Mouse (Mus musculus) testis, adult 2 months (tissue): Measurements from ENCODE around the gene Syn2. TPM values are rescaled to one million over a fixed set of nuclear protein-coding genes. Genes with fewer than 3 reads are reported as not detected.

Experiments
- H3K27ac ChIP-seq: fragments of 200-500 bp; 2 replicates; pipeline ENCODE4 v1.5.1; 2012; ENCODE audit warnings: low read depth, low read length; ENCODE audit not compliant: control insufficient read depth, insufficient read depth
- H3K27me3 ChIP-seq: fragments of 200-500 bp; 2 replicates; pipeline ENCODE4 v1.6.1; 2012; ENCODE audit warnings: mild to moderate bottlenecking, low read length, moderate library complexity; ENCODE audit not compliant: control insufficient read depth, insufficient read depth
- H3K36me3 ChIP-seq: fragments of 200-500 bp; 2 replicates; pipeline ENCODE4 v1.6.1; 2012; ENCODE audit warnings: mild to moderate bottlenecking, low read length; ENCODE audit not compliant: control insufficient read depth, insufficient read depth
- H3K4me1 ChIP-seq: fragments of 200-500 bp; 2 replicates; pipeline ENCODE4 v1.6.1; 2012; ENCODE audit warnings: low read length; ENCODE audit not compliant: control insufficient read depth, insufficient read depth
- H3K4me3 ChIP-seq: fragments of 200-500 bp; 2 replicates; pipeline ENCODE4 v1.5.1; 2012; ENCODE audit warnings: low read depth, mild to moderate bottlenecking, low read length, moderate library complexity, mixed read lengths; ENCODE audit not compliant: control insufficient read depth
- CTCF ChIP-seq: fragments of 200-500 bp; IDR thresholded peaks from 2 replicates; pipeline ENCODE4 v1.5.1; 2012; ENCODE audit warnings: low read depth, mild to moderate bottlenecking, inconsistent platforms, low read length, moderate library complexity; ENCODE audit not compliant: control insufficient read depth, insufficient read depth, insufficient replicate concordance
- POLR2A ChIP-seq: fragments of 200-500 bp; IDR thresholded peaks from 2 replicates; pipeline ENCODE4 v1.6.1; 2012; ENCODE audit warnings: low read depth, mild to moderate bottlenecking, inconsistent platforms, low read length, moderate library complexity; ENCODE audit not compliant: control insufficient read depth
- polyA plus RNA-seq: library from polyadenylated mRNA; depleted of rRNA; stranded (reverse); fragments of >200 nt; gene quantifications from 2 replicates; pipeline ENCODE4 v1.2.3, GENCODE M21; 2012

Syn2 gene
- polyA plus RNA-seq, 1 experiment, result 9.2 TPM

DNA sequence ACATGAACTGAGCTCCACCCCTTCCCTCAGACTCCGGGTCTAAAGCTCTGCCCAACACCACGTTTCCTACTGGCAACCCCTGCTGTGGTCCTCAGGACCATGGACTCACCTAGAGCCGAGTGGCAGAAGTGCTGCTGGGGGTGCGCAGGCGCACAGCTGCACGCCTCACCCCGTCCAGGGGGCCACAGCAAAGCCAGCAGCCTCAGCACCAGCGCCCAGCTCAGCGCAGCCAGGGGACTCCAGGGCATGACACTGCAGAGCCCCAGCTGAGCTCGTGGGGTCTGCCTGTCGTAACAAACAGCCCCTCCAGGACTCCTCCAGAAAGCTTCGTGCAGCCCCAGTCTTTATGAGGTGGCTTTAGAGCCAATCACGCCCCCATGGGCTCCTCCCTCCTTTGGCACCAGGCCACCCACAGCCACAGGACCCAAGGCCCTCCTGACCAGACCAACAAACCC is 116.9 kb downstream of the Syn2 start:
- Histone ChIP-seq H3K4me3 (peak overlapping the region; percentile 77), H3K27ac (no peak overlapping the region), H3K36me3 (no peaks in the 10 kb centered on the region), H3K27me3 (no peaks in the 10 kb centered on the region), H3K4me1 (peaks cover 5% of the 10 kb centered on the region)
- TF ChIP-seq POLR2A, result no peak
- TF ChIP-seq CTCF, result no peak

DNA sequence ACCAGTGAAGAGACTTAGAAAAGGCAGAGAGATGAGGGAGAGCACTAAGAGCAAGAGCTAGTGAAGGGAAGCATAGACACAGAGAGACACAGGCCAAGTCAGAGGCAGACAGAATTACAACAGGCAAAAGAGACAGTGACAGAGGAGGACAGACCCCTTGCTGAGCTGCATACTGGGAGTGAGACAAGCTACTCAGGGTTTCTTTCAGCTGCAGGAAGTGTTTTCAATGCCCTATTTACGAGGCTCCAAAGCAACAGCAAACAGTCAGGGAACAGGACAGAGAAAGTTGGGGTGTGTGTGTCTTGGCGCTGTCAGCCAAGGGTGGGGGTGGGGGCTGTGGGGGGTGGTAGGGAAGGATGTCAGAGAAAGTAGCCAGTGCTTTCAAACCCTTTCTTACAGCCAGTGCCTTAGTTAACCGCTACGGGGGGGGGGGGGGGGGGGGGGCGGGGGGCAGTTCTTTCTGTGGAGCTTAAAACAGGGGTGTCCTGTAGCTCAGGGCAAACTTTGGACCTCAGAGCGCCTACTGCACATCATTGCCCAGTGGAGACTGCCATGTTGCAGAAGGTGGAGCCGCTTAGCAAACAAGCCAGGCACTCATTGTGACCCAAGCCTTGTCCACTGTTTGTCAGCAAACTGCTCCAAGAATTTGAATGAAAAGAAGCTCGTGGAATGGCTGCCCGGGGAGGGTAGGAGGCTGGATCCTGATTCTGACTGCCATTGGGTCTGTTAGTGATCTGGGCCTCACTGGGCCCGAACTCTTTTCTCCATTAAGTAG is 117.6 kb downstream of the Syn2 start, which contains the start of gene Timp4:
TSS of gene Timp4 (minus strand) at position 107 of the 775 bp plus-strand sequence.
- H3K4me3 ChIP-seq, result peak within 1 kb of the TSS; percentile 77
- TF ChIP-seq POLR2A, result no peak
- TF ChIP-seq CTCF, result no peak
- H3K27ac ChIP-seq, result no peak within 1 kb of the TSS

DNA sequence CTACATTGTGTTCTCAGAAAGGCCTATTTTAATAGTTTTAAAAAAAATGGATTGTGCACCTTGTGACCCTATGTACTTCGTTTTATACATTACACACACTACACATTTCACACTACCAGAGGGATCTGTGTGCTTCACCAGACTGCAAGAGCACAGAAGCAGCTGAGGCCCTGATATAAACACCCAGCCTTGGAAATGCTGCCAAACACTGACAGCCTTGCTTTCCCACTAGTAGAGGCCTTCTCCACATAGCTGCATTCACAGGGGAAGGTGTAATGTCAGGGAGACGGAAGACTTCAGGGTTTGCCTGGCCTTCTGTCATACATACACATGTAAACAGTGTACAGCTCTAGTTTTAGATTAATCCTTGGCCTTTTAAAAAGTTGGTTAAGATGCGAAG is 120.5 kb downstream of the Syn2 start:
- Histone ChIP-seq H3K27me3 (no peaks in the 10 kb centered on the region), H3K27ac (no peak overlapping the region), H3K36me3 (no peaks in the 10 kb centered on the region), H3K4me3 (no peak overlapping the region), H3K4me1 (peaks cover 5% of the 10 kb centered on the region)
- TF ChIP-seq POLR2A, result no peak
- TF ChIP-seq CTCF, result no peak

More for the DNA sequence above, 117.6 kb downstream of the Syn2 start, which contains the start of gene Timp4:
- Histone ChIP-seq H3K36me3 (no peaks in the 10 kb centered on the region), H3K4me1 (peaks cover 5% of the 10 kb centered on the region), H3K27me3 (no peaks in the 10 kb centered on the region)

DNA sequence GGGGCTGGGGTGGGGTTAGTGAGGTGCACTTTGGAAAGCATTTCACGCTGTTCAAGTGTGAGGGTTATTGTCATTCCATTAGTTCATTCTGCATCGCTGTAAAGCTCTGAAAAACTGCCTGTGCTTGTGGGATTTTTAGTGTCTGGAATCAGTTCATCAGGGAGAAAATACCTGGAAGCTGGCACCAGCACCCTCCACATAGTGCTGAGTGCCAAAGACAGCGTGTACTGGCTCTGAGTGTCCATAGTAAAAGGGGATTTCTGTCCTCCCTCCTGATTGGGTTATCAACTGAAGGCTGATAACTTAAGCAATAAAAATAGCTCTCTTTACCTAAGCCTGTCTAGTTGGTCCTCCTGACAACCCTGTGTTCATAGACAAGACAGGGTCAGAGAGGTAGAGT is 125.8 kb downstream of the Syn2 start:
- H3K4me3 ChIP-seq, result no peak overlapping the region
- H3K27me3 ChIP-seq, result no peaks in the 10 kb centered on the region
- no peaks in the 10 kb centered on the region for H3K36me3 ChIP-seq
- no peaks in the 10 kb centered on the region for H3K4me1 ChIP-seq
- no peak for TF ChIP-seq CTCF
- no peak for TF ChIP-seq POLR2A
- no peak overlapping the region for H3K27ac ChIP-seq

DNA sequence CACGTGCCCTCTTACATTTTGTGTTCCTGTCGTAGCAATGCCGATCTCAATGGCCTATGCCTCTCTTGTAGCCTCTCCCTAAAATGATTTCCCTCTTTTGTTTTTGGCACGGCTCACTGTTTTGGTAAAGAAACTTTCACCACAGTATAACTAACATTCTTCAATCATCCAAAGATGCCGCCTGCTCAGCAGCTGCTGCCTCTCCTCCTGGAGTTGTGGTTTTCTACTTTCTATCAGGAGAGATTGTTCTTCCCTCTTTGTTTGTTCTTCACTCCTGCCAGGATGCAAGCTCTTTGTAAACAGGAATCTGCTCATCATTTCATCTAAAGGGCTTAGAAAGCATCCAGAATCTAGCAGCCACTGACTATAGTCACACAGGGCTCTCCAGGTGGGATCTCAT is 132.1 kb downstream of the Syn2 start:
- no peaks in the 10 kb centered on the region for H3K36me3 ChIP-seq
- no peaks in the 10 kb centered on the region; the same call in 1 of the 2 replicates for H3K4me1 ChIP-seq
- no peak overlapping the region for H3K27ac ChIP-seq
- H3K4me3 ChIP-seq, result no peak overlapping the region
- TF ChIP-seq POLR2A, result no peak
- no peak for TF ChIP-seq CTCF
- no peaks in the 10 kb centered on the region for H3K27me3 ChIP-seq

DNA sequence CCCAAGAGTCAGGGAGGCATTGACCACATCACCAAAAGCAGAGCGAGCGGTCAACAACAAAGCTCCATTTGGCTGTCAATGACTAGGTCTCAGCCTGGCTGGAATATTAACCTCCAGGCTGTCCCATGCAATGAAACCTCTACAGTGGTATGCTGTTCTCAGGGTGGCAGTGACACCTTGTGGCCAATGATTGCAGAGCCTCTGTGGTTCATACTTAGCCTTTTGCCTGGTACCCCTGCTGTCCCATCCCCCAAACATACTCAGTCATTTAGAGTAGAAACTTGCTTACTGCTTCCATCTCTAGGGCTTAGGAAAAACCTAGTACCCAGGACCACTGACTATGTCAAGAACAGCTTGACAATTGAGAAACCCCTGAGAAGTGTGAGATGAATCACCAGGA is 133.2 kb downstream of the Syn2 start:
- TF ChIP-seq CTCF (peak; percentile 56; the same call in 1 of the 2 replicates), POLR2A (no peak)
- no peak overlapping the region for H3K27ac ChIP-seq
- no peaks in the 10 kb centered on the region for H3K27me3 ChIP-seq
- no peak overlapping the region for H3K4me3 ChIP-seq
- H3K4me1 ChIP-seq, result no peaks in the 10 kb centered on the region; the same call in 1 of the 2 replicates
- no peaks in the 10 kb centered on the region for H3K36me3 ChIP-seq

DNA sequence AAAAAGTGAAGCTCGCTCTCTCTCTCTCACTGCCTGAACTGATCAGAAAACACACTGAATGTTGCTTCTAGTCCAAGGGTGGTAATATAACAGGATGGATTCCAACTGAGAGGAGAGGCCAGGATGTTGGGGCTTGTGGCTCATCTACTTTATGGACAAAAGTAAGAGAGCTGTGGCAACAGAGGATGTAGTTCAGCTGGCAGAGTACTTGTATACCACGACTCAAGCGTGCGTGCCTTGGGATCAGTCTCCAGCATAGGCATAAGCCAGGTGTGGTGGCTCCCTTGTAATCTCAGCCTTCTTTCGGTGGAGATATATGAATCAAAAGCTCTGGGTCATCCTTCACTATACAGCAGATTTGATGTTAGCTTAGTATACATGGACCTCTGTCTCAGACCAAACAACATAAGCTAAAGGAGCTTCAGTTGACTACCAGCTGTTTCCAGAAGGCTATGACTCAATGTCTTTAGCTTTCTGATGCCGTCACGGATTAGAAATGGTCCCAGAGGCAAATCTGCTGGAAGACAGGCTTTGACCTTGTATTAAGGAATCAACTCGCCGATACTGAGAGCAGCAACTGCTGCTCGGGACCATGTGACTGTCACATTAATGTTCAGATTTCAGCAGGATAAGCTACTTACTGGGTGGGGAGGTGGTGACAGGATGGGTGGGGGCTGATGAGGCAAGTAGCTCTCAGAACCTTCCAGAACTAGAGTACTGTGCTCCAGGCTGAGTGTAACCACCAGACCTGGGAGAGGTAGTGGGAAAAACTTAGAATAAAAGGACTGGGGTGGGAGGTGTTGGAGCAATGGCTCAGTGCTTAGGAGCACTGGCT is 134.1 kb downstream of the Syn2 start:
- Histone ChIP-seq H3K27me3 (no peaks in the 10 kb centered on the region), H3K36me3 (no peaks in the 10 kb centered on the region), H3K4me3 (no peak overlapping the region), H3K4me1 (no peaks in the 10 kb centered on the region; the same call in 1 of the 2 replicates), H3K27ac (no peak overlapping the region)
- TF ChIP-seq POLR2A, result no peak
- no peak for TF ChIP-seq CTCF
